Mouse (Mus musculus) liver, adult 10 weeks (tissue): ENCODE measurements around the gene Bscl2. TPM values are rescaled to one million over a fixed set of nuclear protein-coding genes. Genes with fewer than 3 reads are reported as not detected.

ENCODE experiments used
- polyA plus RNA-seq: library from polyadenylated mRNA; stranded (reverse); fragments of 350-450 nt; fragmentation: Illumina TruSeq; extraction: RNeasy Lipid Tissue Mini Kit (QIAGEN cat#74804); gene quantifications from one replicate; pipeline ENCODE4 v1.2.3, GENCODE M21; 2014; ENCODE audit warnings: low read depth, low replicate concordance

The Bscl2 gene
- polyA plus RNA-seq: 6.6 TPM

DNA sequence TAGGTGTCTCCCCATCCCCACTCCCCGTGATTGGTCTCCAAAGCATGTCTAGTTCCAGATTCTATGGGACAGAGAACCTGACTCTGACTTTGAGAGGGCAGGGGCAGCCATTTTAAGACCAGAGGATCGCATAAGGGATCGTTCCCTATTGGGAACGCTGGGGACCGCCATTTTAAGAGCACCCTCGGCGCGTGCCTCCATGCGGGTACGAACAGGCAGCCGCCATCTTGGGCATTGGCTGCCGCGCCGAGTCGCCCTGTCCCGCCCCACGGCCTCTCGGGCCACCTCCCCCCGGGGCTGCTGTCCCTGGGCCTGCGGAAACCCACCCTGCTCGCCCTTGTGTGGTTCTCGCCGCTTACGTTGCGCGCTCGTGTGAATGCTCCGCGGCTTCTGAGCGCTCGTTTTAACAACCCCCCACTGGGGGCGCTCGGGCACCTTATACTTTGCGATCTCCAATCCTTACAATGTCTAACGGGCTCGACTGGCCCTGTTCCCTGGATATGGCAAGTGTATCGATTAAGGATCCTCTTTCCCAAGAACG, at the start of gene Bscl2:
Gene Bscl2, plus strand, starts transcription at position 217 of the 541 bp plus-strand sequence.

DNA sequence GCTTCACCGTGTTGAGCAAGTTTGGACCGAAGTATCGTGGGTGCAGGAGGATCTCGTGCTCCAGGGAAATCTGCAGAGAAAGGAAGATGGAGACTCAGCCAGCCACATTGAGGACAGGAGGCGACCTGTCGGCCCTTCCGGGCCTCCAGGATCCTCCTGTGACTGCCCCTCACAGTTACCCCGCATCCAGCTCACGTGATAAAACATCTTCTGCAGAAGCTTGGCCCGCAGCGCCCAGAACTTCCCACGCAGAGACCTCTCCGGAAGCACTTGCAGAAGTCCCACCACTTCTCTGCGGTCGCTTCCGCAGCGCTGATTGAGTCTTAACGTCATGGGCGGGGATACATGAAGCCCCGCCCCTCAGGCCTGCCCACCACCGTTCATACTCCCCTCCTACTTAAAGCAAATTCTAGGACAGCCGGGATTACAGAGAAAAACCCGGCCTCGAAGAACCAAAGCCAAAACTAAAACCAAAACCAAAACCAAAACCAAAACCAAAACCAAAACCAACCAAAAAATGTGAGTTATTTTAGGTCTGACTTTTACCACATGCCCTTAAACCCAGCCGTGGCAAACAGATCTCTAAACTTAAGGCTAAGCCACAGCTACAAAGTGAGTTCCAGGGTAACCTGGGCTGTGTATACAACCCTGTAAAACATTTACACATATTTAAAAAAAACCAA, 38.9 kb upstream of the Bscl2 start, which contains the start of gene Polr2g:
Gene Polr2g, minus strand, starts transcription at position 314 of the 683 bp plus-strand sequence.

DNA sequence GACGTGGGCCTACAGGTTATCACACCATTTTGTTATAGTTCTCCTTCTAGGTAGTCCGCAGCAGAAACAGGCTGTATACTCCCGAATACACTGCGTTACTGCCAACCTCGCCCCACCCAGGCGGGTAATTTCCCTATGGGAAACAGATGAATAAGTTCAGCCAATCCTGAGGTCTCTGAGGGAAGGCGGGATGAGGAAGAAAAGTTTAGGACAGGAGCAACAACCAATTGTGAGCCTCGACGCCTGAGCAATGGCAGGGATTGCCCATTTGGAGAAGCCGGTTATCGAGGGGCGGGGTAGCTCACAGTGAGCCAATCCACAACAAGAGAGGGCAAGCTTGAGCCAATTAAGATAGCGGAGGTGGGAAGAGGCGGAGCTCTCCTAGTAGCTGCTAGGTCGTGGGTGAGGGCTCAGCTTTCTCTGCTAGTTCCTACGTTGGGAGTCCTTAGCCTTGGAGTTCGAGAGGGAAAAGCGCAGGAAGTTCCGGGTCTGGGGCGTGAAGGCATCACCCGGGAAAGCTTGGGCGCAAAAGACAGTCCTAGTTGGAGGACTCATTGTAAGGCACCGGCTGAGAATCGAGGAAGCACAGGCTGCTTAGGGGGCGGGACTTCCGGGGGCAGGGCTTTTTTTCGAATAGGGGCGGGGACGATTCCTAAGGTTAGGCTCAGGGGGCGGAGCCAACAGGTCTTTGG, 35.0 kb upstream of the Bscl2 start, which contains the start of gene Zbtb3:
Gene Zbtb3, plus strand, starts transcription at position 426 of the 692 bp plus-strand sequence.

DNA sequence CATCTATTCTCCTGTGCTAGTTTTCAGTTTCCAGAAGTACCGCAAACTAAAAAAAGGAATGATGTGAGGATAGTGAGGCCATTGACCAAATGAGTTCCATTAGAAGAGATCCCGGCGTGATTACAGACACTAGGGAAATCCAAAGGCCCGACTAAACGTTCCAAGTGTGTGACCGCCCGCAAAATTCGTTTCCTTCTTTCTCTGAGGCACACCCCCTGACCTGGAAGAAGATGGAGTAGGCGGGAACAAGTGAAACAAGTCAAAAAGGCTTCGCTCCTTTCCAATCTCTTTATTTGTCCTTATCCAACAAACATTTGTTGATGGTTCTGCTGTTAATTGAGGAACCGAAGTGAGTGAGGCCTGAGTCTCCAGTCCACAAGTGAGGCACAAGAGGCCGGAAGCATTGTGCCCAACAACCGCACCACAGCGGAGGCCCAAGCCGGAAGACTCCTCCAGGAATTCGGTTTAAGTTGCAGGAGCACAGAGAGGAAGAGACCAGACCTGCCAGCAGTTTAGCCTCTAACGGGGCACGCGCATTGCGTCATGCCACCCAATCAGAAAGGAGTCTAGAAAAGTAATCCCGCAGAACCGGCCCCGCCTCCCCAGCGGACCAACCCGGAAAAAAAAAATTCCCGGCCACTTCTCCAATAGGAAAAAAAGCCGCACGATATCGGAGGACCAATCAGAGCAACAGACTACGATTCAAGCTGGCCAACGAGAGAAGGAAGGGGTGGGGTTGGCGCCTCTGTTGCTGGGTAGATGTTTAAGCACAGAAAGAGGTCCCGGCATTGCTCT, 18.3 kb upstream of the Bscl2 start, which contains the start of gene Ttc9c:
Gene Ttc9c, minus strand, starts transcription at position 533 of the 795 bp plus-strand sequence.

DNA sequence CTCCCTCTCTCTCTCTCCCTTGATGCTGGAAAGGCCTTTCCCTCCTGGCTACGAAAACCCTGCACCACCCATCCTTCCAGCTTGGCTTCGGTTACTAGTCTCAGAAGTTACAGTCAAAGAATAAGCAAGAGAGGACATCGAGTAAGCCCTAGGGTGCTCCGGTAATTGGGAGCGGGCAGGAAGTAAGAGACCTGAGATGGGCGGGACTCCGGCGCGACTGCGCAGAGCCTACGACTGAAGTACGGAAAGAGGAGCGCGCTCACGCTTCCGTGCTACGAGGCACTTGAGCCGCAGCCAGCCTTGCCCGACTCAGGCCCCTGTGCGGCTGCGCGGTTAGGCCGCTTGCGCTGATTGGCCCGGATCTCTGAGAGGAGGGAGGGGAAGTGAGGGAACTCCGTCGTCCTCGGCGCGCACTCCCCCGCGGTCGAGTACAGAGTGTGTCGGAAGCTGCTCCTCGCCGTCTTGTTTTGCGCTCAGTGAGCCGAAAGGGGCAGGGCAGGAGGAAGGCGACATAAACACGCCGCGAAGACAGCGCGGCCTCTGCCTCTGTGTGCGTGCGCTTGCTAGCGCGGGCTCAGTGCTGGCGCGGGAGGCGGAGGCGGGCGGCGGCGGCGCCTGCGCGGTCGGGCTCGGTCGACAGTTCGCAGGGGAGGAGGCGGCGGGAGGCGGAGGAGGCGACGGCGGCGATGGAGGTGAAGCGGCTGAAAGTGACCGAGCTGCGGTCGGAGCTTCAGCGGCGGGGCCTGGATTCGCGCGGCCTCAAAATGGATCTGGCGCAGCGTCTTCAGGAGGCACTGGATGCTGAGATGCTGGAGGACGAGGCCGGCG, 17.5 kb upstream of the Bscl2 start, which contains the start of gene Hnrnpul2:
Gene Hnrnpul2, plus strand, starts transcription at position 415 of the 828 bp plus-strand sequence.

DNA sequence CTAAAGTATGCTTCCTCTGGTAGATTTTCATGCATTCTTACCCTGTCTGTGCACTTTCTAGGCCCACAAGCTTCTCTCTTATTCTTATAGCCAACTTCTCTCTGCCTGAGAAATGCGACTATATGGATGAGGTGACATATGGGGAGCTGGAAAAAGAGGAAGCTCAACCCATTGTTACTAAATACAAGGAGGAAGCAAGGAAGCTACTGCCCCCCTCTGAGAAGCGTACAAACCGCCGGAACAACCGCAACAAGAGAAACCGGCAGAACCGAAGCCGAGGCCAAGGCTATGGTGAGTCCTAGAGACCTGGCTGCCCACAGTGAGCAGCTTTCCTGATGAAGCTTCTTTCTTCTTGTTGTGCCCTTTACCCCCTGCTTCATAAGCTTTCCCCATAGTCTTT, 7.6 kb upstream of the Bscl2 start, which contains the start of gene AC129217.1:
Gene AC129217.1, plus strand, starts transcription at position 114 of the 400 bp plus-strand sequence.

GRCm38 (mm10) chr19:8839103-8839907, 2.0 kb downstream of the Bscl2 start, which contains the start of gene Gng3:
Gng3 (minus strand) TSS chr19:8839194.

GRCm38 (mm10) chr19:8850402-8850901, 13.2 kb downstream of the Bscl2 start, which contains the start of gene Lrrn4cl:
Lrrn4cl (plus strand) TSS chr19:8850768.

DNA sequence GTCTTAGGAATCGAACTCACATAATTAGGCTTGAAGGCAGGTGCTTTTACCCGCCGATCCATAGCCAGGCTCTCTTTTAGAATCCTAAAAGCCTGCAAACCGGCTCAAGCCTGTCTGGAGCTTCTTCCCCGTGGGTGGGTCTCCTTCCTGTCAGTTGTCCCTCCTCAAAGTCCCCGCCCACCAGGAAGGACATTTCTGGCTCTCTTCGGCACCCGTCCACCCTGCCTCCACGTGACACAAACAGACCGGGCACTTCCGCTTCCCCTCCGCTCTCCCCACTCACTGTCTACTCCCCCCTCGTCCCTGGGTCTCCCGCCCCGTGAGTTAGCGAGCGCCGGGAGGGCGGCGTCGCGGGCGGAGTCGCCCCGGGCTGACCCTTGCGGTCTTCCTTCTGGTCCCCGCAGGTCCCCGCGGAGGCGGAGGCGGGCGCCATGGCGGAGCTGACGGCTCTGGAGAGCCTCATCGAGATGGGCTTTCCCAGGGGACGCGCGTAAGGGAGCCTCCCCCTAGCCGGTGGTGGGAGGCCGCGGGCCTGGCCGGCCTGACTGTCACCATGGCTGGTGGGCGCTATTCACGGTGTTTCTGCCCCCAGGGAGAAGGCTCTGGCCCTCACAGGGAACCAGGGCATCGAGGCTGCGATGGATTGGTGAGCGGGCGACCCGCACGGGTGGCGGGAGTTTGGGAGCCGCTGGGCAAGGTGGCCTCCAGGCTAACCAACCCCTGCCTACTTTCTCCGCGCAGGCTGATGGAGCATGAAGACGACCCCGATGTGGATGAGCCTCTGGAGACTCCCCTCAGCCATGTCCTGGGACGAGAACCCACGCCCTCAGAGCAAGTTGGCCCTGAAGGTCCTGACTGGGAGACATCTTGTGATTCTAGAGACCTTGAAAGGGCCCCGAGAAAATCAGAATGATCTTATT, 34.3 kb downstream of the Bscl2 start, which contains the start of gene Ubxn1:
Gene Ubxn1, plus strand, starts transcription at position 230 of the 920 bp plus-strand sequence.

GRCm38 (mm10) chr19:8880311-8881033, 43.2 kb downstream of the Bscl2 start, which contains the start of gene Uqcc3:
Uqcc3 (minus strand) TSS chr19:8880923.

GRCm38 (mm10) chr19:8883616-8884015, 46.3 kb downstream of the Bscl2 start, which contains the start of the genes Lbhd1 and Gm49403:
Lbhd1 (plus strand) TSS chr19:8883732.
Gm49403 (plus strand) TSS chr19:8883930.

DNA sequence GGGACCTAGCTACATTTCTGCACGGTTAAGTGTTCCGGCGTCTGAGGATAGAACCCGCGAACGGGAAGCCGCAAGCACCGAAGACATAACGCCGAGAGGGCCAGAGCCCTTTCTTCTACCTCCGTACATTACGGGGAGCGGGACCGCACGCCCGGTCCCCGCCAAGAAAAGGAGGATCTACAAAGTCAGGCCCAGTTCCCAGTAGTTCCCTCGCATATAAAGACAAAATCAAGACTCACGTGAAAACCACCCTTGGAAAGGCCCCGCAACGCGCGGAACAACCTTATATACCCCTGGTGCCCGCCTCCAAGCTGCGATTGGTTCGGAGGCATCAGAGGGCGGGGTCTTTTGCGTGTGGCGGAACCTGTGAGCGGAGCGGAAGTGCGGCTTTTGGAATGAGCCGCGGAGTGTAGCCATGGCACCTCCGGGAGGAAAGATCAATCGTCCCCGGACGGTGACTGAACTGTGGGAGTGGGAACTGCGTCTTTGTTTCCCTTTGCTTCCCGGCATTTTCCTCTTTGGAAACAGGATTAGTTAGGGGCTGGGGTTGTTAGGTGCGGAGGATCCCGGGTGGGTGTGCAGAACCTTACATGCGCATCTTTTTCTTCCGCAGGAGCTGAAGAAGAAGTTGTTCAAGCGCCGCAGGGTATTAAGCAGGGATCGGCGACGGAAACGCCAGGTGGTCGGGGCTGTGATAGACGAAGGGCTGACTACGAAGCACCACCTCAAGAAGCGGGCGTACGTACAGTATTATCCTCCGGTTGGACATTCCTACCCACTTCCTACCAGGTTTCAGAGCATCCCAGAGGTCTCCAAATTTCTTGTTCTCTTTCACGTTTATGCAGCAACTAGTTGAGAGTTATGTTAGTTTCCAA, 51.5 kb downstream of the Bscl2 start, which contains the start of the genes 1810009A15Rik and Gm49416:
Gene 1810009A15Rik, plus strand, starts transcription at position 343 of the 875 bp plus-strand sequence.
Gene Gm49416, plus strand, starts transcription at position 416 of the 875 bp plus-strand sequence.

GRCm38 (mm10) chr19:8892829-8893766, 55.8 kb downstream of the Bscl2 start, which contains the start of gene Ints5:
Ints5 (plus strand) TSS chr19:8893005.

GRCm38 (mm10) chr19:8897865-8898495, 60.7 kb downstream of the Bscl2 start, which contains the start of gene Ganab:
Ganab (plus strand) TSS chr19:8898071.

